9 mouse cellular contexts compared by ENCODE assay signal in genomic region chr9:58139947-58140346, GRCm38 (mm10). TPM values are rescaled to one million over a fixed set of nuclear protein-coding genes. Genes with fewer than 3 reads are reported as not detected.
DNase-seq lines count a peak whose midpoint lies in the region; ATAC-seq and TF ChIP-seq lines count a peak whose summit lies in the region.
"Had no signal": no experiment of that assay in that cellular context is flagged by ENCODE, and none has a peak within 500 bp of the region (broad histone marks: within the 10 kb centered on the region; RNA-seq: fewer than 3 reads in every experiment).

No protein-coding gene starts in this region.

- H3K9ac ChIP-seq in kidney, embryonic 15.5 days, result no peak overlapping the region
- no peak overlapping the region for H3K9ac ChIP-seq in forebrain, embryonic 16.5 days (replicated peaks; ENCODE audit: low read depth, low read length)

- no peak for TF ChIP-seq CTCF in kidney, adult 2 months (conservative IDR thresholded peaks at IDR 0.05; ENCODE audit: insufficient read depth, insufficient read length, low read depth, low read length)

- no peaks in the 10 kb centered on the region for H3K36me3 ChIP-seq in kidney, adult 2 months (ENCODE audit: control insufficient read depth, insufficient read depth, low read length)
- 0 out of 2 replicates have a peak, but pooled peaks cover 8% of the 10 kb centered on the region for H3K36me3 ChIP-seq in kidney, embryonic 15.5 days
- no peaks in the 10 kb centered on the region for H3K36me3 ChIP-seq in forebrain, embryonic 16.5 days (ENCODE audit: control insufficient read depth, insufficient read depth)

- H3K27me3 ChIP-seq in kidney, adult 2 months (replicated peaks; ENCODE audit: control insufficient read depth, insufficient read depth, low read length), result no peaks in the 10 kb centered on the region
- H3K27me3 ChIP-seq in kidney, embryonic 15.5 days, result no peaks in the 10 kb centered on the region
- H3K27me3 ChIP-seq in forebrain, embryonic 16.5 days (replicated peaks; ENCODE audit: control insufficient read depth, insufficient read depth, low read length), result no peaks in the 10 kb centered on the region

- 42% methylated on average over 6 of the region's 6 CpGs for WGBS in kidney, adult 2 months
- WGBS in kidney, embryonic 15.5 days, result 41% methylated on average over 6 of the region's 6 CpGs
- 33% methylated on average over 6 of the region's 6 CpGs for WGBS in forebrain, embryonic 16.5 days

- H3K4me3 ChIP-seq in kidney, adult 2 months (ENCODE audit: insufficient read depth, low read depth, low read length), result no peak overlapping the region
- no peak overlapping the region for H3K4me3 ChIP-seq in kidney, embryonic 15.5 days (replicated peaks)
- H3K4me3 ChIP-seq in forebrain, embryonic 16.5 days (replicated peaks; ENCODE audit: low read length), result no peak overlapping the region

- no peak overlapping the region for H3K4me2 ChIP-seq in kidney, embryonic 15.5 days
- H3K4me2 ChIP-seq in forebrain, embryonic 16.5 days (ENCODE audit: low read length), result no peak overlapping the region

- H3K9me3 ChIP-seq in kidney, embryonic 15.5 days (replicated peaks), result no peaks in the 10 kb centered on the region
- no peaks in the 10 kb centered on the region for H3K9me3 ChIP-seq in forebrain, embryonic 16.5 days (ENCODE audit: control insufficient read depth, low read length)

- ATAC-seq in kidney, embryonic 15.5 days (replicated peaks; ENCODE audit: low FRiP score), result no peak
- ATAC-seq in forebrain, embryonic 16.5 days, result peak; percentile 49

- no peak for TF ChIP-seq POLR2A in kidney, adult 2 months (IDR thresholded peaks at IDR 0.05; ENCODE audit: low read depth, low read length)

- peak; percentile 58 for DNase-seq in kidney, adult 2 months
- peak; percentile 61 for DNase-seq in NIH3T3 (ENCODE audit: low read depth)
- peak; percentile 56 to 62 for DNase-seq in layer of hippocampus, postnatal 36 days
- peak; percentile 39 for DNase-seq in thymus, postnatal 0 days (ENCODE audit: low spot score)
- DNase-seq in cerebellum, adult 11-12 months, result no peak
- no peak for DNase-seq in c-Kit-positive CD71-positive TER-119-positive erythroid progenitor cells, embryonic 14.5 days (ENCODE audit: low spot score)

- H3K27ac ChIP-seq in kidney, adult 2 months (ENCODE audit: insufficient read depth, low read depth, low read length), result no peak overlapping the region
- H3K27ac ChIP-seq in kidney, embryonic 15.5 days, result no peak overlapping the region
- peak overlapping the region; percentile 14; the same call in 1 of the 2 replicates for H3K27ac ChIP-seq in forebrain, embryonic 16.5 days (ENCODE audit: low read length)

- H3K4me1 ChIP-seq in kidney, adult 2 months (ENCODE audit: control insufficient read depth, insufficient read depth, low read length), result no peaks in the 10 kb centered on the region
- H3K4me1 ChIP-seq in kidney, embryonic 15.5 days, result peaks cover 71% of the 10 kb centered on the region
- peaks cover 11% of the 10 kb centered on the region for H3K4me1 ChIP-seq in forebrain, embryonic 16.5 days (replicated peaks; ENCODE audit: control insufficient read depth, insufficient read depth, low read length)

RNA-seq across cellular contexts. Expression of gene Ccdc33, which starts 21.3 kb away (rescaled TPM):
- polyA plus RNA-seq in kidney, adult 2 months (2012; rRNA removed), result 0.18 TPM in 1 of 2 replicates, not detected in the other
- 0.29 and 0.44 TPM in 2 replicates for polyA plus RNA-seq in kidney, embryonic 15.5 days (2015; fragmentation: Nextera tagmentation; extraction: Ambion mirVana)
- 0.51 and 0.79 TPM in 2 replicates for polyA plus RNA-seq in forebrain, embryonic 16.5 days (2015; fragmentation: Nextera tagmentation; extraction: Ambion mirVana)
- under 1 TPM; 0.30 to 0.73 TPM for total RNA-seq in layer of hippocampus, postnatal 36 days (2021)
- polyA plus RNA-seq in thymus, postnatal 0 days (2015; fragmentation: Nextera tagmentation; extraction: Ambion mirVana), result 0.27 and 1.1 TPM in 2 replicates
- polyA plus RNA-seq: heart, embryonic 14.5 days had no signal

Comparison
In these comparisons a context has a peak if more than half of its experiments do, and no peak if none do; other contexts are left out.
1. DNase-seq: peak in kidney, adult 2 months (single experiment), NIH3T3 (single experiment), layer of hippocampus, postnatal 36 days (2 of 2) and thymus, postnatal 0 days (single experiment); none in cerebellum, adult 11-12 months (single experiment) and c-Kit-positive CD71-positive TER-119-positive erythroid progenitor cells, embryonic 14.5 days (single experiment).